Mouse (Mus musculus) frontal cortex, postnatal 25 days (tissue): Measurements from ENCODE around the gene Draxin.
"Not testable (repeated sequence)": the region's sequence is repeated elsewhere in the genome, so short reads cannot be mapped to it uniquely, and the experiment has no call there.

Experiments used
- DNase-seq, 2 experiments: peaks; one replicate each; pipeline ENCODE4 v3.0.0; 2022; ENCODE audit warnings: low spot score in 2 of 2

Gene Draxin

GRCm38 (mm10) chr4:148130561-148131413 is at the start of gene Draxin:
Gene Draxin, minus strand, starts transcription at chr4:148130698.
- no peak for DNase-seq

DNA sequence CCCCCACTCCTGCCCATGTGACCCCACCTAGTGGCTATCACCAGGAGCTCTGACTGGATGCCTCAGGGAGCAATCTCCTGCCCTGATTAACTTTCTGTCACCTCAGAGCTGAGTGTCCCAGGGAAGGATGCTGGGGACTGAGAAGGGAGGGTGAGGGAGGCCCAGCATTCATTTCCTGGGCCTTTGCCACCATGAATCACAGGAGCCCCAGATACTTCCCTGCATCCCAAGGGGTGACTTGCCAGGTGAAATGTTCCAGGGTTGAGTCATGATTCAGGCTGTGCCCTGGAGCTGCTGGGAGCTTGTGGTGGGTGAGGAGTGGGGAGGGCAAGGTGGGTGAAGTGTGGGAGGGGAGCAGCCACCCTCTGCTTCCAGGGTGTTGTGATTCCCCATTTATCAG is 47.2 kb upstream of the Draxin start:
- no peak for DNase-seq

DNA sequence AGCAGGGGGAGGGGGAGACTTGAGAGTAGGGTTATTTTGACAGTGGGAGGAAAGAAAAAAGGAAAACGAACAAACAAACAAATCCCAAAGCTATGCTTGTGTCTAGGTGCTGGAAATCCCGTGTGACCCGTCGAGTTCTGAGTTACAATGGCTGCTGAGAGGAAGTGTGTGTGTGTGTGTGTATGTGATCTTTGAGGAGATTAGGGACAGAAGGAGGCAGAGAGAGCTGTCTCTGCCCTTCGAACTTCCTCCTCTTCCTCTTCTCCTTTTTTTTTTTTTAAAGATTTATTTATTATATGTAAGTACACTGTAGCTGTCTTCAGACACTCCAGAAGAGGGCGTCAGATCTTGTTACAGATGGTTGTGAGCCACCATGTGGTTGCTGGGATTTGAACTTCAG is 46.1 kb upstream of the Draxin start:
- DNase-seq = not testable (repeated sequence)

DNA sequence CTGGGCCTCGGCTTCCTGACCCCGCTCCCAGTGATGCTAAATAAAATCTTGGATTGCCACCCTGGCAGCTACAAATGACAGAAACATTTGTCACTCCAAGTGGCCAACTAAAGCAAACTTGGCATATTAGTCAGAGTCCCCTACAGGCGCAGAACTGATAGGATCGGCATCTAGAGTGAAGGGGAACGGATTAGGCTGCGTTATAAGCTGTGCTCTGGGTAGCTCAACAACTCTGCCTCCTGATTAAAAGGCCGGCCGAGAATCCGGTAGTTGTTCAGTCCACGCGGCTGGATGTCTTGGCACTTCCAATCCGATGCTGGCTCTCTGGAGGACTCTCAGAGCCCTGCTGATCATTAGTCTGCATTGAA is 44.0 kb upstream of the Draxin start:
- DNase-seq = no peak

DNA sequence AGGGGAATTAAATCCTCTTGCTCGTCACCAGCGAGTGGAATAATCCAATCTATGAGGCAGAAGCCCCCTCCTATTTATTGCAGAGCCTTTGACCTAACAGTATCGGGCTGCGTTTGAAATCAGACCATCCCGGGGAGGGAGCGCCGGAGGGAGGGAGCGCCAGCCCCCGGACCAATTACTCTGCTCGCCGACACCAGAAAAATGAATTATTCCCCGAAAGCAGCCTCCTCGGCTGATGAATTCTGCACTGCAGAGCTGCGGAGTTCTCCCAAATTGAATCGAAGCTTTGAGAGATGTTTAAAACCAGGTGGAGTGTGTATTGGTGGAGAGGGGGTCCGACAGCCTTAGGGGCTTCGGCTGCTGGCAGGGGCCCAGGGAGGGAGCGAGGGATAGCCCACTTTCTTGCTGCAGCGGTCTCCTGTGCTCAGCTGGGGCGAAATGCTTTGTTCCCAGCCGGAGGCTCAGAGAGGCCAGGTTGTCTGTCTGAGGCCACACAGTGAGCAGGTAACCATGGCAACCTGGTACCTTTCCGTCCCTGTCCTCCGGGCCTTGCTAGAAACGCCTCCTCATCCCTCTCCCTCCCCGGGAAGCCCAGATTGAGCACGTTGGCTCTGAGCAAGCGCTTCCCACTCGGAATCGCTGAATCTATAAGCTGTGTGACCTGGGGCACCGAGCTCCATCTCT is 43.5 kb upstream of the Draxin start:
- DNase-seq = no peak

DNA sequence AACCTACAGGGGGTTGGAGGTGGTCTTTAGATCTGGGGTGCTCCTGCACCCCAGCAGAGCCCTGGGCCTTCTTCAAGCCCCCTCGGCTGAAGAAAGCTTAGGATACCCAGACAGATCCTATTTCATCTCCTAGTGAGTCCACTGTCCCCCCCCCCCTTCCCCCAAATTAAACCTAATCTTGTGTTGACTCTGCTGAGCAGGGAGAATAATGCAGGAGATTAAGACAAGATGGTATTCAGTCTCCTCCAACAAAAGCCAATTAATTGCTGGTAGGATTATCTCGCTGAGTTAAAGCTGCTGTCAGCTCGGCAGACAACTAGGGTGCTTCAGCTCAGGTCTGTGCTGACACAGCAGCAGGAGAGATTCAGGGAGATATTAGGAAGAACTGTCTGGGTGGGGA is 40.8 kb upstream of the Draxin start:
- no peak for DNase-seq

DNA sequence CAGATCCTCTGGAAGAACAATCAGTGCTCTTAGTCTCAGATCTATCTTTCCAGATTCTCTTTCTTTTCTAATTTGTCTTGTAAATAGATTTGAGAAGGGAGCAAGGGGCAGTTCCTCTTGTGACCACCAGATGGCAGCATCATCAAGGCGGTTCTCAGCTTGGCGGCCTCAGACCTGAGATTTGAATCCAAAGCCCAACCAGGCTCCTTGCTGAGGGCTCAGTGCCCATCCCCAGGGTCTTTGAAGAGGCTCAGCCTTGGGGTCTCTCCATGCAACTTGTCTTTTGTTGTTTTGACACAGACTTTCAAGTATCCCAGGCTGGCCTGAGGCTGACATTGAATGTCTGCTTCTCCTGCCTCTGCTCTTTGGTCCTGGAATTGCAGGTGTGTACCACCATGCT is 40.3 kb upstream of the Draxin start:
- no peak for DNase-seq

- DNase-seq = no peak
Measured at GRCm38 (mm10) chr4:148169586-148169985, 39.1 kb upstream of the Draxin start.

- no peak for DNase-seq
Measured at GRCm38 (mm10) chr4:148168287-148168686, 37.8 kb upstream of the Draxin start.

- peak in 1 of 2 experiments; percentile 62 for DNase-seq
Measured at GRCm38 (mm10) chr4:148166986-148167385, 36.5 kb upstream of the Draxin start.

GRCm38 (mm10) chr4:148166431-148166830 is 35.9 kb upstream of the Draxin start:
- peak in 1 of 2 experiments; percentile 67 for DNase-seq

GRCm38 (mm10) chr4:148165551-148165950 is 35.1 kb upstream of the Draxin start:
- no peak for DNase-seq

GRCm38 (mm10) chr4:148164461-148164860 is 34.0 kb upstream of the Draxin start:
- DNase-seq = no peak

- DNase-seq = peak; percentile 55 to 66
Measured at GRCm38 (mm10) chr4:148164002-148164439, 33.5 kb upstream of the Draxin start.

DNA sequence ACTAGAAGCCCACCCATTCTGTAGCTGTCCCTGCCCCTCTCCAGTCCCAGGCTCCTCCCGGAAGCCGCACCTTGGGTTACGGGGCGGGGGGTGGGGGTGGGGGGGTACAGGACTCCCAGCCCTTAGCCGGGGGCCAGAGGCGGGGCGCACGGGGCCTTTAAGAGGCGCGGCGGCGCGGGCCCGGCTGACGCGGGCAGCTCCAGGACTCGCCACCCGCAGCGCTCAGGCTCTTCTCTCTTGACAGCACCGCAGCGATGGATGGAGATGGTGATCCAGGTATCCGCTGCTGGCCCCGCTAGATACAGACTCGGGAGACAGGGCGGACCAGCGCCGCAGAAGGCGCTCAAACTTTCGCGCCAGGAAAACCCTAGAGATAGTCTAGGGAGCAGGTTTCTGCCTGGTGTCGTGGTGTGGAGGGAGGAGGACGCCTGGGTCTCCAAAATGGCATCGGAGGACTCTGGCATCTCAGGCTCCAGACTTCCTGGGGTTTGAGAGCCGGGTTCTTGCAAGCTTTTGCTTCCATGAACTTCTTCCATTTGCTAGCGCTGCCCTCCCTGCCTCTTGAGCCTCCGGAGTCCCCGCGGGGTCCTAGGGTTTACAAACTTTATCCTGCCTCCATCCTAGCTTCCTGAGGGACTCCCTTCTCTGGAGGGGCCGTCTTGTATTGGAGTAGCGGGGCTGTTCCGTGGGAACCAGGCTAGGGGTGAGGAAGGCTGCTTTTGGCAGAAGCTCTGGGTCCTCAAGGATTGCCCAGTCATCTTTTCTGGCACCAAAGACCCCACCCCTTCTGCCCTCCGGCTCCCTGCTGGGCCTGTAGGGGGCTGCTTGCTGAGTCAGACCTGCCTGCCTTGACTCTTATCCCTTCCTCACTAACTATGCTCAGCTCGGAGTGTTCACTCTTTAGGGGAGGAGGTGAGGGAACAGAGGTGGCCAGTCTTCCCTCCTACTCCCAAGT is 30.2 kb upstream of the Draxin start, which contains the start of the genes Fbxo44 and Fbxo2:
Gene Fbxo44 (minus strand): TSS at position 47 of the 955 bp plus-strand sequence.
Gene Fbxo2 (plus strand): TSS at position 186 of the 955 bp plus-strand sequence.
- DNase-seq = no peak

- DNase-seq = peak; percentile 96 to 98
Measured at GRCm38 (mm10) chr4:148159544-148160435, 29.3 kb upstream of the Draxin start.

GRCm38 (mm10) chr4:148158436-148159348 is 28.2 kb upstream of the Draxin start:
- DNase-seq = no peak

- DNase-seq = no peak
Measured at GRCm38 (mm10) chr4:148154982-148155381, 24.5 kb upstream of the Draxin start.

- DNase-seq = no peak
Measured at GRCm38 (mm10) chr4:148154006-148154405, 23.5 kb upstream of the Draxin start.

GRCm38 (mm10) chr4:148152547-148152946 is 22.0 kb upstream of the Draxin start:
- DNase-seq = no peak
